Mouse (Mus musculus) olfactory bulb, adult 2 months (tissue): ENCODE measurements at regions not wholly inside any gene's neighbourhood (a gene's known extent, or its start where the extent isn't known, plus 50 kb on each side); places are given as distances from the start of the nearest gene placed in this dataset.

Source experiments
- H3K27ac ChIP-seq: fragments of 200-500 bp; 2 replicates; pipeline ENCODE4 v1.5.1; 2012; ENCODE audit warnings: low read depth, low read length; ENCODE audit not compliant: insufficient read depth
- H3K4me1 ChIP-seq: fragments of 200-500 bp; 2 replicates; pipeline ENCODE4 v1.6.1; 2012; ENCODE audit warnings: low read length; ENCODE audit not compliant: control insufficient read depth, insufficient read depth
- H3K4me3 ChIP-seq: fragments of 200-500 bp; 2 replicates; pipeline ENCODE4 v1.5.1; 2012; ENCODE audit warnings: mild to moderate bottlenecking, low read depth, low read length, moderate library complexity; ENCODE audit not compliant: insufficient read depth
- CTCF ChIP-seq: fragments of 200-500 bp; IDR thresholded peaks from 2 replicates; pipeline ENCODE4 v1.5.1; 2012; ENCODE audit warnings: low read depth, mild to moderate bottlenecking, low read length, moderate library complexity; ENCODE audit not compliant: insufficient read depth
- POLR2A ChIP-seq: fragments of 200-500 bp; IDR thresholded peaks from 2 replicates; pipeline ENCODE4 v1.6.1; 2012; ENCODE audit warnings: mild to moderate bottlenecking, low read depth, low read length, moderate library complexity; ENCODE audit not compliant: insufficient read depth
- WGBS: fragments of 180-500 bp; shearing (Covaris S2); methylation state at CpG from one replicate; pipeline ENCODE4 v1.1.7; 2018; 5-methylcytosine and 5-hydroxymethylcytosine counted together

DNA sequence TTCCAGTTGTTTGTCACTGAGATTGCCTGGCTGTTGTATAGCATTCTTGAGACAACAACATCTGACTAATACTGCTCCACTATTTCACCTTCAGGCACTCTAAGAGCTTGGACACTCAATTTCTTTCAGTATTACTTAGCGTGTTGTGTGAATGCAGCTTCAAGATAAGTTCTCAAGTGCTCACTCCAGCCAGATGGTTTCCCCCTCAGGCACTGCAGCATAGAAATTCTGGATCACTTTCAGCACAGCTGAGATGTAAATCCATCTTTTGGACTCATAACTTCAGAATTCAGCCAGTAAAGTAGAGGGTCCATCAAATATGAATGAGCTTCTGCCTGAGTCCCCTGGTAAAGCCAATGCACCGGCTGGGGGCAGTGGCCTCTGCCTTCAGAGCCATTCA, 608.8 kb downstream of the Gm9195 start:
- Histone ChIP-seq H3K4me3 (no peak overlapping the region), H3K27ac (no peak overlapping the region), H3K4me1 (no peaks in the 10 kb centered on the region)
- WGBS = 89% methylated on average over 2 of the region's 2 CpGs
- no peak for TF ChIP-seq CTCF
- no peak for TF ChIP-seq POLR2A

DNA sequence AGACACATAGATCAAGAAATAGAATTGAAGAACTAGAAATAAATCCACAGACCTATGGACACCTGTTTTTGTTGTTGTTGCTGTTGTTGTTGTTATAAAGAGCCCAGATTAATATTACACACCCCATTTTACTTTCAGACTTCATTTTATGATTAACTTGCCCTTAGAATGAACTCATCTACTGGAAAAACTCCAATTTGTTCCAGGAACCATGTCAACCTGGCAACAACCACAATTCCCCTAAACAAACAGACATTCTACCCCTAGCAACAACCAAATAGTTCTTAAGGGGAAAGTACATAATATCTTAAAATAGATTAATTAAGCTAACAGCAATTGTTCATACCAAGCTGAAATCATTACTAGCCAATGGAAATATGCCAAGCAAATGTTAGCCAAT, 646.1 kb downstream of the Gm9195 start:
- H3K4me1 ChIP-seq = no peaks in the 10 kb centered on the region
- H3K27ac ChIP-seq = no peak overlapping the region
- H3K4me3 ChIP-seq = no peak overlapping the region
- no peak for TF ChIP-seq POLR2A
- TF ChIP-seq CTCF = no peak

DNA sequence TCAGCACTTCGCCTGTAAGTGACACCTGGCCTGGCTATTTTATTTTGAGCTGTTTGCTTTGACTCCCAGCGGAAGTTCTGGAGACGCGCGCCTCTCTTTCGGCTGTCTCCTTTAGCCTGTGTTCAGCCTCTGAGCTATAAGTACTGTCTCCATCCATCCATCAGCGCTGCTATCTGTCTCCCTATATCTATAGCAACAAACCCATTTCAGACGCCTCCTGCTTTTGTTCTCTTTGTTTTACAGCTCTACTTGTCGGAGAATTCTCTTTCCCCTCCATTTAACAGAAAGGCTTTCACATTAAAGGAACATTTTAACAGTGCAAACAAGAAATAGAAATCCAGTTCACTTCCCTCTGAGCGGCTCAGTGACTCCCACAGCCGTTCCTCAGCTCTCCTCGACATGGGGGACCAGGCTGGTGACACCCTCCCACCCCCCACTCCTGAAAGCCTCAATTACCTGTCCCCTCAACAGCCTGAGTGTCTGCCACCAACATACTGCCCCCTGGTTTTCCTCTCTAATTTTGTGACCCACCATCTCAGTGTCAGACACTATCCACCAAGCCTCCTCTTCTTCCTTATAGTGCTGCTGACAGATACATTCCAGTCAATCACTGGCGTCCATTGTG, 682.7 kb downstream of the Gm9195 start:
- 40% methylated on average over 13 of the region's 13 CpGs for WGBS
- H3K4me3 ChIP-seq = no peak overlapping the region
- H3K4me1 ChIP-seq = peaks cover 4% of the 10 kb centered on the region
- TF ChIP-seq CTCF = no peak
- TF ChIP-seq POLR2A = no peak
- peak overlapping the region; percentile 8; the same call in 1 of the 2 replicates for H3K27ac ChIP-seq

DNA sequence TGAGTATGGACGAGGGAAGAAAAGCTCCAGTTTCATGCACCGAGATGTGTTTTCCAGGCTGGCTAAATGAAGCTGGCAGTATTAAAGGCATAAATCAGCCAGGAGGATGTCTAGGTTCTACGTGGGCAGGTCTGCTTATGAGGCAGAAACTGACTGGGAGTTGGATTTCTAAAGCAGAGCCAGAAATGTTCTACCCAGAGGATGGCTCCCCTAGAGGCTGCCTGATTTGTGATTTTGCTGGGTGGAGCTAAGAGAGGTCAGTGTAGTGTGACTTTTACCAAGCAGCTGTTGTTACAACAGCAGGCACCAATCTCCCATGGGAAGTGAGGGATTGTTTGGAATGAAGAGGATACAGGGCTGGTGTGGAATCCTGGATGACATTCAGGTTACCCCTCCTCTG, 686.0 kb downstream of the Gm9195 start:
- 68% methylated on average over 3 of the region's 3 CpGs for WGBS
- Histone ChIP-seq H3K4me1 (peaks cover 7% of the 10 kb centered on the region), H3K4me3 (no peak overlapping the region), H3K27ac (no peak overlapping the region)
- TF ChIP-seq CTCF (no peak), POLR2A (no peak)

DNA sequence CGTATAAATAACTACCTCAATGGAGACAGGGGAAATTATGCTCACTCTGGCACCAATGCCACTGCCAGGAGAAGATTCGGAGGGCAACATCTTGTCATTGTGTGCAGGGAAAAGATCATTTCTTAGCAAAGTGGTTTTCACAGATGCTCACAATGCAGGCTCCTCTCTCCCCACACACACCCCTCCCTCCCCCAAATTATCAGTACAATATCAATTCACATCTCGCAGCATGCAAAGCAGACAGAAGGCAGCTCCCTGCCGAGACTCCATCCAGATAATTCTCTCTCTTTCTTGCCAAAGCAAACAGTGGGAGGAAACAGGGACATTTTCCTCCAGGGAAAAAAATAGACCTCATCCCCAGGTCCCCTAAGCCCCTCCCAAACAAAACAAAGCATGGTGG, 691.8 kb downstream of the Gm9195 start:
- Histone ChIP-seq H3K4me3 (no peak overlapping the region), H3K27ac (no peak overlapping the region), H3K4me1 (peaks cover 7% of the 10 kb centered on the region)
- TF ChIP-seq POLR2A (no peak), CTCF (no peak)
- WGBS = 8% methylated on average over 4 of the region's 4 CpGs

DNA sequence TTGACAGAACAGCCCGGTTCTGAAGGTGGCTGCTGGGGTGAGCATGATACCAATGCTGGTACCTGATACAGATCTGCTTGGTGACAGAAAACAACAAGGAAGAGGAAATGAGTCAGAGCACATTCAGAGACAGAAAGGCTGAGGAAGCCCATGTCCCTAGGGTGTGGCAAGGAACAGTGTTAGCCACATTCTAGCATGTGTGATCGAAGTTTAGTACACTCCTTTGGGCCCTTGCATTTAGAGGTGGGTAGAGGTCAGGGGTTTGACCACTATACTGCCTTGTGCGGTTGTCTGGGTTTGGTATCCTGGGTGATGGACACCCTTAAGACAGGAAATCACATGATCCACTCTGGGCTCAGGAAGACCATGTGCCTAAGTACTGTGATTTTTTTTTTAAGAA, 695.9 kb downstream of the Gm9195 start:
- peaks cover 5% of the 10 kb centered on the region for H3K4me1 ChIP-seq
- TF ChIP-seq POLR2A (no peak), CTCF (no peak)
- H3K4me3 ChIP-seq = no peak overlapping the region
- no peak overlapping the region for H3K27ac ChIP-seq
- WGBS = 88% methylated on average over 3 of the region's 3 CpGs

DNA sequence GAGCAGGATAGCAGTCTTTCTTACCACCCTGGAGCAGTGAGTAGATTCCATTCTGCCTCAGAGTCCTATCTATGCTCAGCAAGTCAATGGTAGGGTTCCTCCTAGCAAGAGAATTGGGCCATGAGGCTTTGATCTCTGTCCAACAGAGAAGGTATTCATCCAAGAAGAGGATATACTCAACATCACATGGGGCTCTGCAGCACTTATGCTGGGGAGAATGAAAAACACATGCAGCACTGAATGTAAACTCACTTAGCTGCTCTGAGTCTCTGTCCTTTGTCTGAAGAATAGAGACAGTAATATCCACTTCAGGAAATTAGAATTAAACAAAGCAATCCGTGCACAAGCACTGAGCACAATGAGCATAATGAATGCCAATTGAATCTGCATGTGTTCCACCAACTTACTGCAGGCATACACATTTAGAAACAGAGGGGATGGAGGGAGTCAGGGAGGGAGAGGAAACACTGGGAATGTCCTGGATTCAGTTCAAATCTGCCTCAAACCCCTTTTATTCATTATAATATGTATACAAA, 714.6 kb downstream of the Gm9195 start:
- Histone ChIP-seq H3K4me1 (no peaks in the 10 kb centered on the region), H3K27ac (no peak overlapping the region), H3K4me3 (no peak overlapping the region)
- no peak for TF ChIP-seq CTCF
- no peak for TF ChIP-seq POLR2A
- WGBS = 15% methylated on average over 1 of the region's 1 CpGs

DNA sequence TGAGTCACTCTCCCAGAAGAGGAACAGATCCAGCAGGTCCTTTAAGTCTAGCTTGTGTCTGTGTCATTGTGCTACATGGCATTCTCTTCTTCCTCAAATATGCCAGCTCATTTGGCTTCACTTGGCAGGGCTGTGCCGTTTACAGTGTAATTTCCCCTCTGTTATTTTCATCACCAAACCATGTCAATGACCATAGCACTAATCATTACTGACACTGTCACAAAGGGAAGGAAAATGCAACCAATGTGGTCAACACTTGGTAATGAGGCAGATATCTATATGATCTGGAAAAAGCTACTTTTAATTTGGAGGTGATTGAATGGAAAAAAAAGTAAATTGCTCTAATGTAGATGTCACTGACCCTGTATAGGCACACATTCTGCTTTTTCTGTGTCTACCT, 724.8 kb downstream of the Gm9195 start:
- TF ChIP-seq CTCF (no peak), POLR2A (no peak)
- Histone ChIP-seq H3K4me1 (0 out of 2 replicates have a peak, but pooled peaks cover 2% of the 10 kb centered on the region), H3K27ac (no peak overlapping the region), H3K4me3 (no peak overlapping the region)
- 54% methylated on average over 1 of the region's 1 CpGs for WGBS

DNA sequence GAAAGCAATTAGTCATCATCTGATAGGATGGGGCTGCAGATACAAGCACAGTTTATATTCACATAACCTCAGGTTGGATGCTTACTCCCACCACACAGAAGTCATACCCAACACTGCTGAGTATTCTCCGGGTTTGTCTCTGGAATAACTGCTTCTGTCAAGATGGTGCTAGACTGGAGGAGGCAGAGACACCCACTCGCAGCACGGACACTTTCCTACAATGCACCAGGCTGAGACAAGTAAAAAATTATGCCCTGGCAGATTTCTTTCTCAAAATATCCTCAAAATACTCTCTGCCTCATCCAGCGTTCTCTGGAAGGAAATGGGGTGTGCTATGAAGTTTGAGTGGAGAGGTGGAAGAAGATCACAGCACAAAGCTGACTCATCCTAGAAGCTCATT, 763.1 kb downstream of the Gm9195 start:
- WGBS = 47% methylated on average over 4 of the region's 4 CpGs
- H3K4me3 ChIP-seq = no peak overlapping the region
- H3K4me1 ChIP-seq = no peaks in the 10 kb centered on the region
- TF ChIP-seq CTCF (no peak), POLR2A (no peak)
- H3K27ac ChIP-seq = no peak overlapping the region

DNA sequence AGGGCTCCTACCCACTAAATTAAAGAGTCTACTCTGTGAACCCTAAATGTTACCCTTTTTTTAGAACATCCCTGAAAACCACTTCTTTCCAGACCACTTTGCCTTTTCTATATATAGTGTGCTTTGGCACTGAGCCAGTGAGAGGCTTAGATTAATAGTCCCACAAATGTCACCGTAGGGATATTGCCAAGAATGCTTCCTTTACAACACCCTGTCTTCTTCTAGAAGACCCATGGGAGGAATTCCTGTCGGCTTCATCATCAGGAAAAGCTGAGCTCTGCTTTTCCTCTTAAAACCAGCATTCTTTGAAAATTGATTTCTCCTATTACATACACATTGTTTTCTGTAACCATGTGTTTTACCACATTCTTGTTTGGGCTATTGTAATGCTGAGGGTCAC, 768.1 kb downstream of the Gm9195 start:
- no peaks in the 10 kb centered on the region for H3K4me1 ChIP-seq
- no peak overlapping the region for H3K27ac ChIP-seq
- TF ChIP-seq POLR2A (no peak), CTCF (no peak)
- 27% methylated on average over 2 of the region's 2 CpGs for WGBS
- no peak overlapping the region for H3K4me3 ChIP-seq
